Comparison of ENCODE assay signal across 23 mouse cellular contexts in genomic region chr13:30040288-30040687, GRCm38 (mm10). TPM values are rescaled to one million over a fixed set of nuclear protein-coding genes. Genes with fewer than 3 reads are reported as not detected.
DNase-seq lines count a peak whose midpoint lies in the region; ATAC-seq lines count a peak whose summit lies in the region.
"Had no signal": no experiment of that assay in that cellular context is flagged by ENCODE, and none has a peak within 500 bp of the region (broad histone marks: within the 10 kb centered on the region; RNA-seq: fewer than 3 reads in every experiment).

No protein-coding gene starts in this region.

- no peak overlapping the region for H3K4me3 ChIP-seq in forebrain, embryonic 14.5 days (ENCODE audit: low read depth, low read length)
- H3K4me3 ChIP-seq in forebrain, embryonic 10.5 days, result no peak overlapping the region
- no peak overlapping the region for H3K4me3 ChIP-seq in lung, embryonic 15.5 days
- H3K4me3 ChIP-seq in midbrain, embryonic 16.5 days (ENCODE audit: low read depth, low read length), result no peak overlapping the region
- H3K4me3 ChIP-seq: embryonic facial prominence, embryonic 15.5 days; heart, embryonic 12.5 days; hindbrain, embryonic 13.5 days; midbrain, embryonic 12.5 days; myocyte; neural tube, embryonic 13.5 days; stomach, embryonic 15.5 days had no signal

- no peak overlapping the region for H3K27ac ChIP-seq in forebrain, embryonic 14.5 days (ENCODE audit: low read depth, low read length)
- H3K27ac ChIP-seq in forebrain, embryonic 10.5 days, result no peak overlapping the region
- H3K27ac ChIP-seq in lung, embryonic 15.5 days, result no peak overlapping the region
- H3K27ac ChIP-seq in midbrain, embryonic 16.5 days (ENCODE audit: low read length), result no peak overlapping the region
- H3K27ac ChIP-seq: embryonic facial prominence, embryonic 15.5 days; hindbrain, embryonic 13.5 days; kidney, postnatal 0 days; midbrain, embryonic 12.5 days; neural tube, embryonic 13.5 days; stomach, embryonic 15.5 days had no signal

- no peaks in the 10 kb centered on the region for H3K4me1 ChIP-seq in forebrain, embryonic 14.5 days (ENCODE audit: control insufficient read depth, insufficient read depth, low read length)
- no peaks in the 10 kb centered on the region for H3K4me1 ChIP-seq in forebrain, embryonic 10.5 days
- 0 out of 2 replicates have a peak, but pooled peaks cover 5% of the 10 kb centered on the region for H3K4me1 ChIP-seq in lung, embryonic 15.5 days
- no peaks in the 10 kb centered on the region for H3K4me1 ChIP-seq in midbrain, embryonic 16.5 days (ENCODE audit: control insufficient read depth, insufficient read depth, low read length)
- H3K4me1 ChIP-seq: embryonic facial prominence, embryonic 15.5 days; hindbrain, embryonic 13.5 days; midbrain, embryonic 12.5 days; neural tube, embryonic 13.5 days; stomach, embryonic 15.5 days had no signal

- no peak overlapping the region for H3K9ac ChIP-seq in forebrain, embryonic 14.5 days (ENCODE audit: low read length)
- H3K9ac ChIP-seq in lung, embryonic 15.5 days, result no peak overlapping the region
- H3K9ac ChIP-seq in midbrain, embryonic 16.5 days (ENCODE audit: low read depth, low read length), result no peak overlapping the region
- H3K9ac ChIP-seq: embryonic facial prominence, embryonic 15.5 days; heart, embryonic 12.5 days; hindbrain, embryonic 13.5 days; midbrain, embryonic 12.5 days; neural tube, embryonic 13.5 days; stomach, embryonic 15.5 days had no signal

- WGBS in forebrain, embryonic 14.5 days, result 88% methylated on average over 4 of the region's 4 CpGs
- 88% methylated on average over 4 of the region's 4 CpGs for WGBS in forebrain, embryonic 10.5 days
- 72% methylated on average over 4 of the region's 4 CpGs for WGBS in lung, embryonic 15.5 days
- WGBS in midbrain, embryonic 16.5 days, result 86% methylated on average over 4 of the region's 4 CpGs

- no peak overlapping the region for H3K4me2 ChIP-seq in forebrain, embryonic 14.5 days (ENCODE audit: low read length)
- H3K4me2 ChIP-seq in lung, embryonic 15.5 days, result no peak overlapping the region
- no peak overlapping the region for H3K4me2 ChIP-seq in midbrain, embryonic 16.5 days (ENCODE audit: low read length)
- H3K4me2 ChIP-seq: embryonic facial prominence, embryonic 15.5 days; heart, embryonic 12.5 days; hindbrain, embryonic 13.5 days; midbrain, embryonic 12.5 days; neural tube, embryonic 13.5 days; stomach, embryonic 15.5 days had no signal

- H3K27me3 ChIP-seq in forebrain, embryonic 14.5 days (replicated peaks; ENCODE audit: control insufficient read depth, insufficient read depth, low read length), result no peaks in the 10 kb centered on the region
- no peaks in the 10 kb centered on the region for H3K27me3 ChIP-seq in forebrain, embryonic 10.5 days (ENCODE audit: poor library complexity, severe bottlenecking)
- no peaks in the 10 kb centered on the region for H3K27me3 ChIP-seq in lung, embryonic 15.5 days
- no peaks in the 10 kb centered on the region for H3K27me3 ChIP-seq in midbrain, embryonic 16.5 days (ENCODE audit: control insufficient read depth, insufficient read depth, low read depth, low read length)
- H3K27me3 ChIP-seq: embryonic facial prominence, embryonic 15.5 days; heart, embryonic 12.5 days; hindbrain, embryonic 13.5 days; midbrain, embryonic 12.5 days; neural tube, embryonic 13.5 days; stomach, embryonic 15.5 days had no signal

- no peaks in the 10 kb centered on the region for H3K9me3 ChIP-seq in forebrain, embryonic 14.5 days (replicated peaks; ENCODE audit: control insufficient read depth, low read length)
- H3K9me3 ChIP-seq in forebrain, embryonic 10.5 days, result no peaks in the 10 kb centered on the region
- no peaks in the 10 kb centered on the region for H3K9me3 ChIP-seq in lung, embryonic 15.5 days
- no peaks in the 10 kb centered on the region for H3K9me3 ChIP-seq in midbrain, embryonic 16.5 days (replicated peaks; ENCODE audit: control insufficient read depth, low read length, poor library complexity, severe bottlenecking)
- H3K9me3 ChIP-seq: embryonic facial prominence, embryonic 15.5 days; heart, embryonic 12.5 days; hindbrain, embryonic 13.5 days; midbrain, embryonic 12.5 days; neural tube, embryonic 13.5 days; stomach, embryonic 15.5 days had no signal

- ATAC-seq in forebrain, embryonic 14.5 days, result no peak
- peak; percentile 56; the same call in 1 of the 2 replicates for ATAC-seq in lung, embryonic 15.5 days (ENCODE audit: borderline replicate concordance, extremely low read depth, low FRiP score, low TSS enrichment)
- no peak for ATAC-seq in midbrain, embryonic 16.5 days
- ATAC-seq: forebrain, embryonic 16.5 days had no signal

- DNase-seq in forebrain, embryonic 14.5 days (ENCODE audit: low spot score), result peak; percentile 5
- no peak for DNase-seq in forebrain, embryonic 10.5 days (ENCODE audit: extremely low spot score, low spot score)
- DNase-seq in lung, postnatal 36 days, result no peak
- peak; percentile 94 for DNase-seq in cerebellum, adult 11-12 months
- DNase-seq in cerebellum, postnatal 10 days, result peak; percentile 95 to 97
- DNase-seq in layer of hippocampus, adult 9-11 months, result no peak
- DNase-seq: adrenal gland, postnatal 10 days; gastrocnemius, postnatal 10 days; heart, postnatal 10 days; kidney, adult 2 months; right cerebral cortex, adult 18-20 months; thymus, postnatal 25 days had no signal

- no peaks in the 10 kb centered on the region for H3K36me3 ChIP-seq in forebrain, embryonic 14.5 days (ENCODE audit: control insufficient read depth, insufficient read depth, low read length)
- H3K36me3 ChIP-seq in forebrain, embryonic 10.5 days (replicated peaks), result no peaks in the 10 kb centered on the region
- no peaks in the 10 kb centered on the region for H3K36me3 ChIP-seq in lung, embryonic 15.5 days
- no peaks in the 10 kb centered on the region for H3K36me3 ChIP-seq in midbrain, embryonic 16.5 days (ENCODE audit: control insufficient read depth, insufficient read depth, low read length)
- H3K36me3 ChIP-seq: embryonic facial prominence, embryonic 15.5 days; heart, embryonic 12.5 days; hindbrain, embryonic 13.5 days; midbrain, embryonic 12.5 days; neural tube, embryonic 13.5 days; stomach, embryonic 15.5 days had no signal

RNA-seq across cellular contexts. Expression of gene E2f3, which starts 54.4 kb away (rescaled TPM):
- 6.3 and 6.5 TPM in 2 replicates for polyA plus RNA-seq in forebrain, embryonic 14.5 days (2014; fragmentation: Nextera tagmentation; extraction: Ambion mirVana)
- 22.5 and 25.6 TPM in 2 replicates for polyA plus RNA-seq in forebrain, embryonic 10.5 days (2016; fragmentation: Nextera tagmentation; extraction: Ambion mirVana)
- polyA plus RNA-seq in lung, embryonic 15.5 days (2015; fragmentation: Nextera tagmentation; extraction: Ambion mirVana), result 14.1 and 14.7 TPM in 2 replicates
- polyA plus RNA-seq in midbrain, embryonic 16.5 days (2015; fragmentation: Nextera tagmentation; extraction: Ambion mirVana), result 4.0 and 4.4 TPM in 2 replicates

Comparison
In these comparisons a context has a peak if more than half of its experiments do, and no peak if none do; other contexts are left out.
1. DNase-seq: peak in forebrain, embryonic 14.5 days (single experiment), cerebellum, adult 11-12 months (single experiment) and cerebellum, postnatal 10 days (2 of 2); none in forebrain, embryonic 10.5 days (single experiment), lung, postnatal 36 days (single experiment) and layer of hippocampus, adult 9-11 months (single experiment).